Mouse (Mus musculus) forebrain, embryonic 11.5 days (tissue): ENCODE results near the gene Nrp2. TPM values are rescaled to one million over a fixed set of nuclear protein-coding genes. Genes with fewer than 3 reads are reported as not detected.

Experiments used
- ATAC-seq: fragments of 200-750 bp; cut with Nextera tagmentation; replicated peaks from 2 replicates; pipeline ENCODE4 v1.8.0; 2017; ENCODE audit warnings: moderate TSS enrichment; ENCODE audit not compliant: low FRiP score
- DNase-seq: peaks from one replicate; pipeline ENCODE4 v3.0.0-alpha.2; 2017; ENCODE audit warnings: low spot score
- H3K27ac ChIP-seq: fragments of 300-500 bp; sonication (generic); 2 replicates; pipeline ENCODE4 v1.5.1; 2014; ENCODE audit warnings: low read depth, low read length
- H3K27me3 ChIP-seq: fragments of 300-500 bp; sonication (generic); 2 replicates; pipeline ENCODE4 v1.6.1; 2014; ENCODE audit warnings: mild to moderate bottlenecking, low read length, mixed read lengths; ENCODE audit not compliant: control insufficient read depth, insufficient read depth
- H3K36me3 ChIP-seq: fragments of 300-500 bp; sonication (generic); 2 replicates; pipeline ENCODE4 v1.6.1; 2014; ENCODE audit warnings: mild to moderate bottlenecking, low read length, moderate library complexity, mixed read lengths; ENCODE audit not compliant: control insufficient read depth, insufficient read depth
- H3K4me1 ChIP-seq: fragments of 300-500 bp; sonication (generic); replicated peaks from 2 replicates; pipeline ENCODE4 v1.6.1; 2014; ENCODE audit warnings: low read length, mixed read lengths; ENCODE audit not compliant: control insufficient read depth, insufficient read depth
- H3K4me2 ChIP-seq: fragments of 300-500 bp; sonication (generic); 2 replicates; pipeline ENCODE4 v1.6.1; 2014; ENCODE audit warnings: low read depth, mild to moderate bottlenecking, low read length, moderate library complexity, mixed read lengths; ENCODE audit not compliant: severe bottlenecking
- H3K4me3 ChIP-seq: fragments of 300-500 bp; sonication (generic); 2 replicates; pipeline ENCODE4 v1.5.1; 2014; ENCODE audit warnings: low read depth, low read length
- H3K9ac ChIP-seq: fragments of 300-500 bp; sonication (generic); 2 replicates; pipeline ENCODE4 v1.6.1; 2014; ENCODE audit warnings: low read length
- H3K9me3 ChIP-seq: fragments of 300-500 bp; sonication (generic); 2 replicates; pipeline ENCODE4 v1.6.1; 2016; ENCODE audit warnings: low read length, mixed read lengths; ENCODE audit not compliant: control insufficient read depth
- WGBS: fragments of 180-500 bp; shearing (Covaris S2); extraction: QIAGEN DNeasy Blood & Tissue Kit; methylation state at CpG from one replicate; pipeline ENCODE4 v1.1.7; 2014; 5-methylcytosine and 5-hydroxymethylcytosine counted together
- polyA plus RNA-seq: library from polyadenylated mRNA; unstranded; fragments of >200 nt; fragmentation: Nextera tagmentation; extraction: Ambion mirVana; gene quantifications from 2 replicates; pipeline ENCODE4 v1.2.1, GENCODE M21; 2014

The Nrp2 gene
- polyA plus RNA-seq, 1 experiment from 2014 or later: 20.7 TPM

DNA sequence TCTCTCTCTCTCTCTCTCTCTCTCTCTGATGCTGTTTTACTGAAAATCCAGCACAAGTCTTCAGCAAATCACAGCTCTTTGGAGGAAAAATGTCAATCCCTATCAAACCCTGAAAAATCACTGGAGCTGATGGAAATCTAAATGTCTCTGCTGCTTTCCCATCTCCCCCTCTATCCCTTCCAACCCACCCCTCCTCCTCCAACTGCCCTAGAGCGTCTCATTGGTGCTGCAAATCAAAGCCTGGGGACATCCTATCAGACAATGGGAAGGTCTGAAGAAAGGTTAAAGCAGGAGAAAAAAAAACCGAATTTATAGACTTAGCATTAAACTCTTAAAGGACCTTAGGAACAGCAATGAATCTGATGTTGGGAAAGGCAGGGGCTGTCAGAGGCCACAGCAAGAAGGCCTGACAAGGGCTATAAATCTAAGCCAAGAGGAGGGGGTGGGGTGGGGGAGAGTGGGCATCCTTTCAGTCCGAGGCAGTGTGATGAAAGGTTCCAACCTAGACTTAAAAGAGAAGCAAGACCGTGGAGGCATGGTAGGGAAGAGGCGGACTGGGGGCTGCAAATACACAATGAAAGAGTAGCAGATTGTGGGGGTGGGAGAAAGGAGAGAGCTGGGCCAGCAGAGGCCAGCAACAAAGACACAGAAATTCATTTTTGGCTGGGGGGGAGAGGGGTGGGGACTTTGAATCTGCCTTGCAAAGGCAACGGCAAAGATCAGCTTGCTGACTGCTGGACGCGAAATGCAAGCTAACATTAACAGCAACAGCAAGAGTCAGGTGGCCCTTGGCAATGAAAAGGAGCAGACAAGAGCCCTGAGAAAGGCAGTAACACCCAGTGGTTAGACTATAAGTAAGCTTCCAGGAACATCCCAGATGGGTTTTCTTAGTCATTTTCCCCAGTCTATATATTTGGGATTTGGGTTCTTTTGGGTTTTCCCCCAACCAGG lies 148.2 kb downstream of the Nrp2 start:
- no peak overlapping the region for H3K4me3 ChIP-seq
- no peak for ATAC-seq
- no peak overlapping the region for H3K27ac ChIP-seq
- no peak overlapping the region for H3K4me2 ChIP-seq
- H3K27me3 ChIP-seq: no peaks in the 10 kb centered on the region
- H3K36me3 ChIP-seq: no peaks in the 10 kb centered on the region
- no peaks in the 10 kb centered on the region for H3K9me3 ChIP-seq
- H3K4me1 ChIP-seq: no peaks in the 10 kb centered on the region
- 42% methylated on average over 8 of the region's 8 CpGs for WGBS
- no peak for DNase-seq
- H3K9ac ChIP-seq: no peak overlapping the region

- no peak for ATAC-seq
- no peaks in the 10 kb centered on the region for H3K9me3 ChIP-seq
- 82% methylated on average over 9 of the region's 9 CpGs for WGBS
Observed at GRCm38 (mm10) chr1:62853362-62853761, 150.3 kb downstream of the Nrp2 start.

DNA sequence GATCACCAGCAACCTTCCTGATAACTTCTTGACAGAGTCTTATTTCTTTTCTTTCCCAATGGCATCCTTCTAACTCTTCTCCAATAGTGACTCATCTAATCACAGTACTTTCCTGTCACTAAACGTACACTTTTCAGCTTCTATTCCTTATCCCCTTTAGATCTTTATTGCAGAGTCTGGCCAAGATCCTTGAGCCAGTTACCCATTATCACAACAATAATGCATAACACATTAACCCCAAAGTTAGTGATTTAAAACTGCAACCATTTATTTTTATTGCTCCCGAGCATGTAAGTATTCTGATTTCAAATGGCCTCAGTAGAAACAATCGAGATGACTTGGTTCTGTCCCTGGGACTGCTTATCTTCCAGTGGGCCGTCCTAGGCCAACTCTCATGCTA lies 150.9 kb downstream of the Nrp2 start:
- 84% methylated on average over 4 of the region's 4 CpGs for WGBS
- Histone ChIP-seq H3K4me2 (no peak overlapping the region), H3K4me1 (no peaks in the 10 kb centered on the region), H3K9ac (no peak overlapping the region), H3K9me3 (no peaks in the 10 kb centered on the region), H3K27ac (no peak overlapping the region), H3K36me3 (no peaks in the 10 kb centered on the region), H3K4me3 (no peak overlapping the region), H3K27me3 (no peaks in the 10 kb centered on the region)
- DNase-seq (no peak), ATAC-seq (no peak)

More at GRCm38 (mm10) chr1:62853362-62853761, 150.3 kb downstream of the Nrp2 start:
- Histone ChIP-seq H3K27me3 (no peaks in the 10 kb centered on the region), H3K9ac (no peak overlapping the region), H3K4me1 (no peaks in the 10 kb centered on the region), H3K4me3 (no peak overlapping the region), H3K27ac (no peak overlapping the region), H3K36me3 (no peaks in the 10 kb centered on the region), H3K4me2 (no peak overlapping the region)
- DNase-seq: no peak

GRCm38 (mm10) chr1:62859098-62859497 lies 156.0 kb downstream of the Nrp2 start:
- Histone ChIP-seq H3K4me1 (no peaks in the 10 kb centered on the region), H3K36me3 (no peaks in the 10 kb centered on the region), H3K9me3 (no peaks in the 10 kb centered on the region), H3K4me2 (no peak overlapping the region), H3K4me3 (no peak overlapping the region), H3K9ac (no peak overlapping the region), H3K27me3 (no peaks in the 10 kb centered on the region), H3K27ac (no peak overlapping the region)
- WGBS: 50% methylated on average over 2 of the region's 2 CpGs
- no peak for ATAC-seq
- no peak for DNase-seq

DNA sequence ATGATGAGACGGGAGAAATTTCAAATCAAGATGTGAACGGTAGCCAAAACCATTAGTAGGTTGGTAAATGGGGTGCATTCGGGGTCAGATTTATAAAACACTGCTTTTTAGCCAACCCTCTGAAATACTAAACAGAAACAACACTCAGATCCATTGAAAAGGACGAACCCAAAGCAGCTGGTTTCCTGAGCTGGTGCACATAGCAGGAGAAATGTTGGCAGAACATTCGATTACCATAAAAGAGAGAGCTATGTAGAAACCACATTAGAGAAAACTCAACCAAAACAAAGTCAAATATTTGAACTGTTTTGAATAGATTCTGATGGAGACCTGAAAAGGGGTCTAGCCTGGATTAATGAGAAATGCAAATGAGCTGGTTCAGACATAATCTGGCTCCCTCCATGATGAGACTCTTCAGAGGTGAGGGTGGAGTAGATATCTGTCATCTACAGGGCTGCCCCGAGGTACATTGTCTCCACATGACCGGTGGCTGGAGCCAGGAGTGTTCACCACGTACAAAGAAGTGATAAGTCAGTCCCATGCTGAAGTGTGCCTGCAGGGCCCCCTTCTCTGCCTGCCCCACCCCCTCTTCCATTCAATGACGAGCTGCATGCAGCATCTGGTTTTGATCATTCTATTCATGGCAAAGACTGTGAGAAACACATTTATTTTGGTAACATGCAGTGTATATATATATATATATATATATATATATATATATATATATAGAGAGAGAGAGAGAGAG lies 156.6 kb downstream of the Nrp2 start:
- no peak for ATAC-seq
- no peak overlapping the region for H3K4me3 ChIP-seq
- H3K9me3 ChIP-seq: no peaks in the 10 kb centered on the region
- 82% methylated on average over 9 of the region's 9 CpGs for WGBS
- H3K36me3 ChIP-seq: no peaks in the 10 kb centered on the region
- no peaks in the 10 kb centered on the region for H3K4me1 ChIP-seq
- no peak overlapping the region for H3K4me2 ChIP-seq
- DNase-seq: no peak
- H3K27ac ChIP-seq: no peak overlapping the region
- H3K27me3 ChIP-seq: no peaks in the 10 kb centered on the region
- H3K9ac ChIP-seq: no peak overlapping the region

DNA sequence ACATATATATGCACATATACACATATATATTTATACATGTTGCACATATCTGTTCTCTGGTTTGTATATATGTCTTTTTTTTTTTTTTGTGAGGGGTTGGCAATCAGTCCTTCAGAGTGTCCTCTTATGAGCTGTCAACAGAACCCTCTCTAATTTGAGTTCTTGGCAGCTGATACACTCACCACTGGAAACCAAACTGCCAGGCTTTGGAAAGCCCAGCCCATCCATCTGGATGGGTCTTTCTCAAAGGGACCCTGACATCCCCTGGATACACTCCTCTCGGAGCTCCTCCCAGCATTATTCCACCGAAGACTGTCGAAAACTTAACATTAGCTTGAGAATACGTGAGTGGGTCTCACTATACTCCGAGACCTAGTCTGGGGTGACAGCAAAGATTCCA lies 157.2 kb downstream of the Nrp2 start:
- H3K27ac ChIP-seq: no peak overlapping the region
- DNase-seq: no peak
- 84% methylated on average over 5 of the region's 5 CpGs for WGBS

GRCm38 (mm10) chr1:62860788-62861187 lies 157.7 kb downstream of the Nrp2 start:
- Histone ChIP-seq H3K4me3 (no peak overlapping the region), H3K4me1 (no peaks in the 10 kb centered on the region), H3K9me3 (no peaks in the 10 kb centered on the region), H3K36me3 (no peaks in the 10 kb centered on the region), H3K27ac (no peak overlapping the region), H3K9ac (no peak overlapping the region), H3K4me2 (no peak overlapping the region), H3K27me3 (no peaks in the 10 kb centered on the region)
- ATAC-seq: no peak
- DNase-seq: no peak
- 65% methylated on average over 5 of the region's 5 CpGs for WGBS

More for the DNA sequence above, 157.2 kb downstream of the Nrp2 start:
- Histone ChIP-seq H3K4me1 (no peaks in the 10 kb centered on the region), H3K9ac (no peak overlapping the region), H3K36me3 (no peaks in the 10 kb centered on the region), H3K4me3 (no peak overlapping the region), H3K4me2 (no peak overlapping the region), H3K9me3 (no peaks in the 10 kb centered on the region), H3K27me3 (no peaks in the 10 kb centered on the region)
- ATAC-seq: no peak
